ENCODE assay signal across 8 mouse cellular contexts in genomic region chr8:71542632-71543343, GRCm38 (mm10). TPM values are rescaled to one million over a fixed set of nuclear protein-coding genes. Genes with fewer than 3 reads are reported as not detected.
DNase-seq lines count a peak whose midpoint lies in the region; ATAC-seq lines count a peak whose summit lies in the region.

TSS of gene Mvb12a (plus strand) at chr8:71542922.

- H3K4me2 ChIP-seq in hindbrain, embryonic 14.5 days (replicated peaks): peak within 1 kb of the TSS; percentile 85

- no peaks in the 10 kb centered on the region for H3K9me3 ChIP-seq in hindbrain, embryonic 14.5 days (ENCODE audit: control insufficient read depth, low read length)

- peaks cover 2% of the 10 kb centered on the region for H3K27me3 ChIP-seq in hindbrain, embryonic 14.5 days (ENCODE audit: control insufficient read depth, insufficient read depth, low read length)

- under 1% methylated on average over 54 of the region's 55 CpGs for WGBS in hindbrain, embryonic 14.5 days

- DNase-seq in R1 (ENCODE audit: low read depth, low spot score): peak; percentile 100
- peak; percentile 93 to 97 for DNase-seq in cerebellum, postnatal 25 days
- peak; percentile 84 to 94 for DNase-seq in frontal cortex, postnatal 25 days (ENCODE audit: low spot score in 2 of 2)
- peak; percentile 97 for DNase-seq in hindbrain, embryonic 14.5 days (ENCODE audit: low spot score)
- peak; percentile 96 to 97 for DNase-seq in layer of hippocampus, postnatal 36 days
- DNase-seq in lung, postnatal 36 days: peak; percentile 100
- DNase-seq in retina, postnatal 1 day: peak; percentile 100
- DNase-seq in urinary bladder, adult 18-20 months (ENCODE audit: low spot score in 2 of 2): peak; percentile 90 to 96

- H3K9ac ChIP-seq in hindbrain, embryonic 14.5 days: peak within 1 kb of the TSS; percentile 81

- H3K27ac ChIP-seq in hindbrain, embryonic 14.5 days: 0 out of 2 replicates have a peak within 1 kb of the TSS, but pooled peaks have one; percentile 51

- ATAC-seq in hindbrain, embryonic 14.5 days (ENCODE audit: low FRiP score): peak; percentile 96

- H3K4me3 ChIP-seq in hindbrain, embryonic 14.5 days (replicated peaks; ENCODE audit: low read length): peak within 1 kb of the TSS; percentile 79

- peaks cover 25% of the 10 kb centered on the region for H3K36me3 ChIP-seq in hindbrain, embryonic 14.5 days (replicated peaks; ENCODE audit: control insufficient read depth, insufficient read depth)

- H3K4me1 ChIP-seq in hindbrain, embryonic 14.5 days (replicated peaks; ENCODE audit: control insufficient read depth, insufficient read depth, low read length): peaks cover 9% of the 10 kb centered on the region; the same call in 1 of the 2 replicates

RNA-seq across cellular contexts. Expression of gene Mvb12a, which starts in this region (rescaled TPM):
- 50.8 and 66.6 TPM in 2 replicates for polyA plus RNA-seq in hindbrain, embryonic 14.5 days (2014; fragmentation: Nextera tagmentation; extraction: Ambion mirVana)
- 10 to 100 TPM; 30.1 to 34.7 TPM for total RNA-seq in layer of hippocampus, postnatal 36 days (2021)

Comparison
In these comparisons a context has a peak if more than half of its experiments do, and no peak if none do; other contexts are left out.
1. Peak in every context shown above with its lines: DNase-seq, ATAC-seq, H3K4me3 ChIP-seq and H3K27ac ChIP-seq.